Mouse (Mus musculus) granulocyte monocyte progenitor cell, adult 5-6 weeks (primary cell): ENCODE measurements around the gene Arhgap22. TPM values are rescaled to one million over a fixed set of nuclear protein-coding genes. Genes with fewer than 3 reads are reported as not detected.

Experiments used
- ATAC-seq: replicated peaks from 2 replicates; pipeline ENCODE4 v1.8.0; 2016; ENCODE audit warnings: mild to moderate bottlenecking, moderate TSS enrichment, inconsistent platforms; ENCODE audit not compliant: poor library complexity, severe bottlenecking
- total RNA-seq, 2 experiments: library from RNA; stranded (forward) in 1 of 2; stranded (reverse) in 1 of 2; fragments of 200-712, 200-1000 nt in 1 of 2; fragments of >200 nt in 1 of 2; fragmentation: Nextera tagmentation in 1 of 2; gene quantifications; 2 replicates each; pipeline ENCODE4 v1.2.3; 2014 to 2017

Gene Arhgap22
- total RNA-seq, 2 experiments from 2014 or later = not detected

DNA sequence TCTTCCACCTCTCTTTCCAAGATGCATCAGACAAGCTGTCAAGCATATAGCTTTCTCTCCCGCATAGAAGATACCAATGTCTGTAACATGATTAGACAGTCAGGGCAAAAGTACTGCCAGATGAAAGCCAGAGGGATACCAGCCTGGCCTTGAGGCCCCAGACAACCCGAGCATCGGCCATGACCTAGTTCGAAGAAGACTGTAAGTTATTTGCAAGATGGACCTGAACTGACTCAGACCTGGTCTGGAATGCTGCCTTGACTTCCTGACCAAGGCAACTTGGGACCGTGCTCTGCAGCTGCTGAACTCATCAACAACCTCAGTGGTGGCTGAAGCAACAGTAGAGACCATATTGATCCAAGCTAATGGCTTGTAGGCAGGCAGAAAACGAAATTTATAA is 46.3 kb downstream of the Arhgap22 start:
- ATAC-seq = no peak

DNA sequence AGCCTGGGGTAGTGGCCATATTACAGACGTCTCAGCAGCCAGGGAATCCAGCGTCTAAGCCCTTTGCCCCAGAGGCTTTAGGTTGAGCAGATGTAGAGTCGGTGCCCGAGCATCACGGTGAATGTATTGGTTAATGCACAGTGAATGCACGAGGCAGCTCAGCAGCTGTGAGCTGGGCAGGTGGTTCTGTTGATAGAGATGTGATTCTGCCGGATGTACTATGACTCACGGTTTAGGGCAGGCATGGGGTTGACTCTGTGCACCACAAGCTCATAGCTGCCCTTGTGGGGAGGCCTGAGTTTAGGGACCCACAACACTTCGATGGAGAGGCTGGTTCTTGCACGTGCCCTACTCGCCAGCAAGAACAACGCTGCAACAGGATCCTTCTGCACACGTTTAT is 51.0 kb downstream of the Arhgap22 start:
- no peak for ATAC-seq

DNA sequence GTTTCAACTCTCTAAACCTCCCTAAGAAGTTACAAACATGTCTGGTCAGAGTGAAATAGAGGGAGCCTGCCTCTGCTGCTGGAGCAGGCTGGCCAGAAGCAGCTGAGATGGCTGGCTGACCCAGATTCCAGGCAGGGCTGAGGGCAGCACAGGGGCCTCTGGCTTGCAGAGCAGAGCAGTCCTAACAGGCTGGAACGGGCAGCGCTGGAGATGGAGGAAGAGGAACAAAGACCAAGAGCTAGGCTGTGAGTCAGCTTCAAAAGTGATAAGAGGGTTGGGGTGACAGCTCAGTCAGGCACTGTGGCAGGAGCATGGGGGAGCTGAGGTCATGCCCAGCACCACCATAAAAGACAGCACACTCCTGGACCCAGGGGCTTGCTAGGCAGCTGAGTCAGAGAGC is 62.4 kb downstream of the Arhgap22 start:
- ATAC-seq = peak; percentile 50

DNA sequence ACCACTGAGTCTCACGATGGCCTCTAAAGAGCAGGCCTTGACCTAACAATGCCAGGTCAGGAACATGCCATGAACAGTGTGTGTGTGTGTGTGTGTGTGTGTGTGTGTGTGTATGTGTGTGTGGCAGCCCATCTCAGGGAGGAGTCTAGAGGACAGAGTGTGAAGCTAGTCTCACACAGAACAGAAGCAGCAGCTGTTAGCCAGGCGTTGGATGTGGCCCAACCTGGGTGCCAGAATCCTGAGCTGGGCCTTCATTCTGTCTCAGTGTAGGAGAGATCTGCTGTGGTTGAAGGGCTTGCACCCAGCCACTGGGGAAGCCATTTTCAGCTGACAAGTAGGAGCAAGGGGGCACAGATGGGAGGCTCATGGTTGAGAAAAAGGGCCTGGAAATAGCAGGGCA is 64.5 kb downstream of the Arhgap22 start:
- no peak for ATAC-seq

DNA sequence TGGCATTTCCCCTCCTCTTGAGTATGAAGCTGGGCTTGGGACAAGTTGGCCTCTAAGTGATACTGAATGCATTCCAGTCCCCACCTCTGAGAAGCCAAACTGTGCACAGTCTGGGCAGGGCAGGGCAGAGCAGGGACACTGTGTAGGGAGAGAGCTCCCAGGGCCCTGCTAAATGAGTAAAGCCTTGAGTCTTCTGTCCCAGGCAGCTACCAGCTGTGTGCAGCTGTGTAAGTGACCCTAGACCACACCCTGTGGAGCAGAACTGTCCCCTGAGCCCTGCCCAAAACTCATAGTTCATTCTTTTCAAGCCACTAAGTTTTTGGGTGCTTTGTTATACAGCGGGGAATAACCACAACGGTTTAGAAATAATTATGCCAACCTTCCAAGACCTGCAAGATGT is 67.1 kb downstream of the Arhgap22 start:
- ATAC-seq = no peak

DNA sequence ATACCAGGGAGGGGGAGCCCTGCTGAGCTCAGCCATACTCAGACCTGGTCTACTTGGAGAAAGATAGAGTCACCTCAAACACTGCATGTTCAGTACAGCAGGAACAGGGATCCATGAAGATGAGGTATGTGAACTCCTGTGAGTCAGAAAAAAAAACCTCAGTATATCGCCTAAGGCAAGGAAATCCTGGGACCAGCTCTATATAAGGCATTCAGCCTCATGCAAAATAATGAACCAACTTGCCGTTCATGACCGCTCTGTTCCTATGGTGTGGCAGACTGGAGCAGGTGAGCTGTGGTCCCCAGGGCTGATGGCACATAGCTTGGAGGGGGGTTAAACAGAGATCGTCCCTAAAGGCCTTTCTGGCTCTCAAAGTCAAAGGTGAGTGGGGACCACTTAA is 68.6 kb downstream of the Arhgap22 start:
- ATAC-seq = no peak

DNA sequence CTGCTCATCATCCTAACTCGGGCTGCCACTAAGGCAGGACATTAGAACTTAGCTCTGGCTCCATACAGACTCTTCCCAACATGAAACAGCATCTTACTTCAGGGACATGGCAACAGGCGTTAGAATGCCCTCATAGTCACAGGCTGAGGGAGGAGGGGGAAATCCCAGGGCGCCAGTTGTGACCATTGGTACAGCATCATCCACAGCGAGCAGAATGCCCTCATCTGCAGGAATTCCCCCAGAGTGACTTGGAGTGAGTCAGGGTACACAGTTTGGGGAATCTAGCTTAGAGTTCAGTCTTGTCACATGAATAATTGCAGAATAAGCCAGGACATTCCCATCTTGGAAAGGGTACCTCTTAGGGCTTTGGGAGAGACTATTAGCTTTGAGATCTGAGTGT is 74.1 kb downstream of the Arhgap22 start:
- no peak for ATAC-seq

DNA sequence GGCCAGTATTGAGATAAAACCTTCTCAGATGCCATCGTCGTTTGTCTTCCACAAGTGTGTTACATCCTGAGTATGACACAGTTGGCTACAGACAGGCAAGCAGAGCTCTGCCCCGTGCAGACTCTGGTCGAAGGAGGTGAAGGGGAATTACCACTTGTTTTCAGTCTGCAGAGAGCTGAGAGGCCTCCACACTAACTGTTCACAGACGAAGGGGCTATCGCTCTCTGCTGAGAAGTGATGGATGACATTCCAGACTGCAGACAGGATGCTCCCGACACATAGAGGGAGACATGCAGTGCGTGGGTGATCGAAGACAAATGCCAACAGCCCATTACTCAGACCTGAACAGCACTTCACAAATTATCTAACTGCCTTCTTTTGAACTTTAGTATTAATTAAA is 76.2 kb downstream of the Arhgap22 start:
- ATAC-seq = no peak

DNA sequence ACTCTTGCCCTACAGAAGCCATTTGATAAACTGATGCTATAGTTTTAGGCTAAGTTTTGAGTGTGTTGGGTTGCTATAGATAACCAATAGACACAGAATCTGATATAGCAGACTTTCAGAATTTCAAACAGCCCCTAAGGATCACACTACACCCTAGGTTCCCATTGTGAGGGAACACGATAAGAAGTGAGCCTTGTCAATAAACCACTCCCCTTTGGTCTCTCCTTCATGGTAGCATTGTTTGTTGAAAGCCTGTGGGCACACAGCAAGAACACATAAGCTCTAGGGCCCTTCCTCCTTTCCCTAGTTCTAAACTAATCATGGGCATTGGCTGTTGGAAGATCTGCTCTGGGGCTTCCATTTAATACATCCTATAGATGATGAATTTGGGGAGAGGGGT is 80.7 kb downstream of the Arhgap22 start:
- no peak for ATAC-seq

DNA sequence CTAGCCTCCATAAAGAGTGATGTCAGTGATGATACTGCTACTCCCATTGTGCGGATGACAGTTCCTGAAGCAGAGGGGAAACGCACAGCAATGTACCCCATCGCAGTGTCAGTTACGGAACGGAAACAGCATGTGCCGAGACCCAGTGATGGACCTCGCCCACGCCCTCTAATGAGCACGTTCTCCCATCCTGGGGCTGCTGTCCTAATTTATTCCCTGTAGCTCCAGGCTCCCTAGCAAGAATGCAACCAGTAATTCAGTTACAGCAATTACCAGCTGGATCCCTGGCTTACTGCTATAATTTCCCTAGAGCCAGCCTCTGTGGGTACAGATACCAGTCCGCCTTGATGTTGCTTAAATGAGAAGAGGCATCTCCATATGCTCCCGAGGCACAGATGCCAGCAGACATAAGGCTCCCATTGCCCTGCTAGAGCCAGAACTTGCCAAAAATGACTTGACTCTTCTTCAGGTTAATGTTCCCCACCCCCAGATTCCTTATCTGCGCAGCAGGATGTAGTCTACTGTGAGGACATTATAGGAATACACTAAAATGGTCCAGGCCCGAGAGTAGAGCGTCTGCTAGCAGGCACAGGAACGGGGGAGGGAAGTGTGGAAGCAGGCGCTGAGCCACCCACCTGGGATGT is 83.0 kb downstream of the Arhgap22 start:
- no peak for ATAC-seq

DNA sequence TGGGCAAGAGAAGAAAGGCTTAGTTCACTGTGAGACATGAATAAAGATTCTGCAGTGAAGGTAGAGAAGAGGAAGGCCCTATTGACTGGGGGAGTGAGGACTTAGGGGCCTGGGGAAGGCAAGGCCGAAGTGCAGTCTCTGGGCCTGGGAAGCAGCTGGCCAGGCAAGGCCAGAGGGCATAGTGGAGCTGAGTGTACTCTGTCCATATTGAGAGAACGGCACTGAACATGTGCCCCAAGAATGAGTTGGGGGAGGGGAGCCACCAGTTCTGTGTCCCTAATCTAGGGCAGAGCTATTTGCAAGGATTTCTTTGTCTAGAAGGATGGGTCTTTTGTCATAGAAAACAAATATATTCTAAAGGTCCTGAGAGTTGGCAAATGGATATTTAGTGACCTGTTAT is 86.8 kb downstream of the Arhgap22 start:
- no peak for ATAC-seq

DNA sequence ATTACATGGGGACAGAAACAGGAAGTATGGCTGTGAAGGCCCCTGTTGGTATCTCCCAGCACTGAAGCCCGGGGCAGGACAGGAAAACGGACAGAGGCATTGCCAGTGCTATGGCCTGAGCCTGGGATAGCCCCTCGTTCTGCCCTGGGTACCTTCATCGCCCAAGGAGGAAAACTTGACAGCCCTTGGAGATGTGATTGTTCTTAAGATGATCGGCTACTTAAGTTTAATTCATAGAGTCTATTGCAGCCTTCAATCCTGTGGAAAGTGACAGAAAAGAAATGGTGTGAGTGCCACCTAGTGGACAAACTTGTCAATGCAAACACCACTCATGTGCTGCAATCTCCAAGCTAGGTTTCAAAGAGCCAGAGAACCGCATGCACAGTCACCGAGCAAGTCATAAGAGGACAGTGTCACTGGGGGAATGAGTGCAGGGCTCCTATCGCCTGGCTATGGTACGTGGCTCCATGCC is 89.6 kb downstream of the Arhgap22 start:
- peak; percentile 77 for ATAC-seq

DNA sequence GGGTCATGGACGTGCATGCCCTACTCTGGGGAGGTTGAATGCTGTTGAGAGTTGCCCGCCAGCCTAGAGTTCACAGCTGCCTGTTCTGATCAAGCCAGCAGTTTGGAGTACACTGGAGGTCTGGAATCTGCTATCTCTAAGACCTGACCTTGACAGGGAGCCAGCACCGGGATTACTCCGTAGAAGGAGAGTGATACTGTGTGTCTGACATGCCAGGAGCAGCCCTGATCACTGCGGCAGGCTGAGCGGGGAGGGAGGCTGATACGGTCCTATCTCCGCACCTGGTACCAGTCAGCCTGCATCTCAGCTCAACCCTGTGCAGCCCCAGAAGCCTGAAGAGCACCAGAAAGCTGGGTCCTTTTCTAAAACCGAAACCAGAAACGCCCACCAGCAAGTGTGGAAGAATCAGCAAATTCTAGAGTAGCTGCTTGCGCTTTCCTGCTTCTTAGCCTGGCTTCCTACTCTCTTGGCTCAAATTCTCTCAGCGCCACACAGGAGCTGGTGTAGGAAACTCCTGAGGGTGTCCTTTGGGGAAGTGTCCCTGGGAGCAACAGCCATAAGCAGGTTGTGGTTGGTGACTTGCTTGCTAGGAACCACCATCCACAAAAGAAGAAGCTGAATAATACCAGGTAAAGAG is 91.9 kb downstream of the Arhgap22 start:
- ATAC-seq = no peak

DNA sequence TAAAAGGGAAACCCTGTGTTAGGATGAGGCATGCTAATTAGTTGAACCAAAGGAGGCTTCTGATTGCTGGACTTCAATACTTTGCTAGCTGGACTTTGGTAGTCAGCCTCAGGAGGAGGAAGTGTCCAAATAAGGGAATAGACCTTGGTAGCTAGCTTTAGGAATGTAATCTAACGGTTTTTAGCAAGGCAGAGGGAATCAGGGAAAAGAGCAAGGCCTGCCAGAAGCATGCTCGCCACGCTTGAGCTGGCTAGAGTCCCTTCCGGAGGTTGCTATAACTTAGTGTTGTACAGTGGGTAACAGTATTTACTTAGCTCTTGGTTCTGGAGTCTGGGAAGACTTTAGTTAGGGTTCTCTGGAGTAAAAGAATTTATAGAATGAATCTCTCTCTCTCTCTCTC is 96.9 kb downstream of the Arhgap22 start:
- no peak for ATAC-seq

DNA sequence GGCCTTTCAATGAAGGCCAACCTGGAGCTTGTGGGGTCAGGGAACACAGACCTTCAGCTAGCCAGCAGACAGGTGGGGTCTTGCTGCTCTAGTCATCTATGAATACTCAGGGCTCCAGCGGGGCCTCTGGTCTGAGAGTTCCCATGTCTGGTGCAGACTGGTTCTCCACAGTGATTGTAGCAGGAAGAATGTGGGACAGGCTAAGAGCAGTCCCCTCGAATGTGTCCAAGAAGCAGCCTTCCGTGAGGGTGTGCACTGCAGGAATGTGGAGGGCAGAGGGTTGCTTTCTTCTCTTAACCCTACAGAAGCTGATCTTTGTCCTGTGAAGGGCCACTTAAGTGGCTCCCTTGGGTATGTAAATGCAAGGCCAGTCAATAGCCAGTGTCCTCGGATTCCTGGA is 98.5 kb downstream of the Arhgap22 start:
- no peak for ATAC-seq

DNA sequence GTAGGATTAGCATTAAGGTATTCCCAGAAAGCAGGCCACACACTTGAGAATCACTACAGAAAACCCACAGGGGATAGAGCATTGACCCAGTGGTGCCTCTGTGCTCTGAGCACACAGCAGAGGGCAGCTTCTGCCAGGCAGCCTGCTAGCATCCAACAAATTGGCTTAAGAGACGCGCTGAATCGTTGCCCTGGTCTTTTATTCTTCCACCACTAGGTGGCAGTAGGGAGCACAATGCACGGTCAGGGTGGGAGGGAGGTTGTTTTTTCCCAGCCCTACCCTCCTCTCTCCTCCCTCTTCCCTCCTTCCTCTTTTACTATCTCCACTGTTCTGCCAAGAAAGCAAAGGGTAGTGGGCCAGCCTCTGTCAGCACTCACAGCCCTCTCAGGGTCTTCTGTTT is 99.8 kb downstream of the Arhgap22 start:
- peak; percentile 85 for ATAC-seq

DNA sequence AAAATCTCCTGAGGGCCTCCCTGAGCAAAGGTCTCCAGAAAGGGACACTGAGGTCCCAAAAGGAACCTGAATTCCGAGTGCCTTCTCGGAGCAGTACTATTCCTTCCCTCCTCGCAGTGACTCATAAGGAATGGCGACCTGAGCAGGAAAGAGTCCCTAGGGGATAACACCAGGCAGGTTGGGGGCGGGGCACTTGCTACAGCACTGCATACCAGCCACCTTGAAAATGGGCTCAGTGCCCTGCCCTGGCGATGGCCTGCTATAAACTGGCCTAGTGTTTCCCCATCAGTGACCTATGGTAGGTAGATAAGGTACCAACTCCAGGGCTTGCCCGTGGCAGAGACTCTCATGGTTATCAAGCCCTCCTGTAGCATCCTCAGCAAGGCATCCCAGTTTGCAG is 100.3 kb downstream of the Arhgap22 start:
- no peak for ATAC-seq

DNA sequence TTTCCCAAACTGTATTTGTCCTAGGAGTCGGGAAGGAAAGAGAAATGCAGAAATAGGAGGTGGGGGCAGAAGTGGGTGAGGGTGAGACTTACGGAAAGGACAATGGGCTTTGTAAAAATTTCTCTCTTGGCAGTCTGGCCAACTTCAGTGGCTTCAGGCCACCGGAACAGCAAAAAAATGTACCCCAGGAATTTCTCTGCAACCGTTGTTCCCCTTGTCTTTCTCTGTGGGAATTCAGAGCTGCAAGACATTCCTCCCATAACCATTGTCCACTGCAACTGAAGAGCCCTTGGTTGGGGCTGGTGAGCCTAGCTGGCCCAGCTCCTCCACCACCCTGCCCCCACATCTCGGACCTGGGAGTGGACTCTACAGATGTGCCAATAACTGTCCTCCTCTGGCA is 101.3 kb downstream of the Arhgap22 start:
- no peak for ATAC-seq

DNA sequence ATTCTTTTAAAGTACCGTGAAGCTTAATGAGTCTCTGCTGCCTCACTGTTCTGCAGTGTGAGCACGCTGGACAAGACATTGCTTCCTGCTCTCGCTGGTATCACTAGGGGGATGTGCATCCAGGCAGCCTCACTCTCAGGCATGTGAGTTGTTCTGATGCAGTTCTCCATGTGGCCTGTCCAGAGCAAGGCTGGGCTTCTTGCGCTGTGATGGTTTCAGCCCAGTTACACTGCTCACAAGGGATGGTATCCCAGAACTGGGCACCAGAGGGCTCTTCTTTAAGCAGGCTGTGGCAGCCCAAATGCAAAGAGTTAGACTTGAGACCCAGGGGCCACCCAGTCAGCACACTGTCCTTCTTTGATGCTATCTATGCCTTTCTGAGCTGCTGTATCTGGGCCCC is 101.9 kb downstream of the Arhgap22 start:
- no peak for ATAC-seq

DNA sequence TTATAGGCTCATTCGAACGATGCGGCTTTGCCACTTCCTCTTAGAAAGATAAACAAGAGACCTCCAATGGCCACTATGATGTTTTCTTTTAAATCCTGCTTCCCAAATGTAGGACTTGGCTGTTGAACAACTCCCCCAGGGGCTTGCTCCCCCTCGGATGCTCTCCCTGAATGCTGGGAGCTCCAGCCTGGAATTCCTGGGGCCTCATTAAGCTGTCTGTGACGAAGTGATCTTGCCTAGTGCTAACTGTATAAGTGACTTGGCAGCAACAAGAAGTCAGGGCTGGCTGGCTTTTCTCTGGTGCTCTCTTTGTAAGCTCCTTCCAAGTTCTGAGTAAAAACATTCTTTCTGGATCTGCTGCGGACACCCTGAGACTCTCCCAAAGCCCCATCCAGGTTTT is 104.1 kb downstream of the Arhgap22 start:
- no peak for ATAC-seq

DNA sequence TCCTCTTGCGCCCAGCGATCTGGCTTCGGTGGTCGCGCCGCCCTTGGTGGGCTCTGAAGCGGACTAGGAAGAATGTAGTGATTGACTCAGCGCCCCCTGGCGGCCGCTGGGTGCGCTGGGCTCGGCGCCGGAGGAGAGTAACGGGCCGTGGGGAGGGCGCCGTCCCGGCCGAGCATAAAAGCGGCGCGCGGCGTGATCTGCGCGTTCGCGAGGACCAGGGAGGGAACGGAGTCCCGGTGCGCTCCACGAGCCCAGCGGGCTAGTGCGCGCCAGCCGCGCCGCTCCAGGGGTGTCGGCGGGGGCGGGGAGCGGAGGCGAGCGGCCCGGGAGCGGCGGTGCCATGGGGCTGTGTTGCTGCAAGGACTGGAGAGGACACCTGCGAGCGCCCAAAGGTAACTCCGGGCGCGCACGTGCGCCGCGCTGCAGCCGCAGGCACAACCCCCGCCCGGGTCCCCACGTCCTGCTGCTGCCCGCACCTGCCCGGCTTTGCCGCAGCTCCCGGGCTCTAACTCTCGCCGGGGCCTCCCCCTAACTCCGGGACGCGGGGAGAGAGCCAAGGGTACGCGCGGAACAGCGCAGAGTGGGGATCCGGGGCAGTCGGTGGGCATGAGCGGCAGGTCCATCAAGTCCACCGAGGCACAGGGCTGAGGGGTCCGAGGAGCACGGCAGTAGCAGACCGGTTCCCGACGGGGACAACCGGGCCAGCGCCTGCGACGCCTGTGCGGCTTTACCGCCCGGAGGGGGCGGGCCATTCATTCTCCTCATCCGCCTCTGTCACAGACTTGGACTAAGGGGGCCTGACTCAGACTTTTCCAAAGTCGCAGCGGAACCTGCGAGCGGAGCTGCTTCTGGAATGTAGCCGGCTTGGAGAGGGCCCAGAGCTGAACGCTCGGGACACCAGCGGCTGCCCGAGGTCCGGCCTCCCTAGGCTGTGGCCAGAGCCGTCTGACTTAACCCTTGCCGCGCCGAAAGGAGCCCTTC is 106.0 kb downstream of the Arhgap22 start:
- ATAC-seq = peak; percentile 45
